Mouse (Mus musculus) right cerebral cortex, adult 2 months (tissue): ENCODE measurements around the gene Fcgr1.
"Not testable (repeated sequence)": the region's sequence is repeated elsewhere in the genome, so short reads cannot be mapped to it uniquely, and the experiment has no call there.

ENCODE experiments used
- DNase-seq, 2 experiments: peaks; one replicate each; pipeline ENCODE4 v3.0.0; 2021 to 2022; ENCODE audit warnings: low spot score in 2 of 2

Fcgr1 gene

DNA sequence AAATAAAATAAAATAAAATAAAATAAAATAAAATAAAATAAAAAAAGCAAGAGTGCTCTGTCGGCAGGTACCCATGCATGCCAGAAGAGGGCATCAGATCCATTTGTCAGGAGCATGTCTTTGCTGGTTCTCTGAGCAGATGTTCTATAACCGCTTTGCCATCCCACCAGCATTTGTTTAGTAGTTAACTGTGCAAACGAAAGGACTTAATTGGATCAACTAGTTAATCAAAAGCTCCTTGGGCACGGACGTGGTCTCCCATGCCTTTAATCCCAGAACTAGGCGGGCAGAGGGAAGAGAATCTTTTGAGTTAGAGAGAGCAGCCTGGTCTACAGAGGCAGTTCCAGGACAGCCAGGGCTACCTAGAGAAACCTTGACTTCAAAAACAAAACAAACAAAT, 33.4 kb upstream of the Fcgr1 start:
- no peak for DNase-seq

DNA sequence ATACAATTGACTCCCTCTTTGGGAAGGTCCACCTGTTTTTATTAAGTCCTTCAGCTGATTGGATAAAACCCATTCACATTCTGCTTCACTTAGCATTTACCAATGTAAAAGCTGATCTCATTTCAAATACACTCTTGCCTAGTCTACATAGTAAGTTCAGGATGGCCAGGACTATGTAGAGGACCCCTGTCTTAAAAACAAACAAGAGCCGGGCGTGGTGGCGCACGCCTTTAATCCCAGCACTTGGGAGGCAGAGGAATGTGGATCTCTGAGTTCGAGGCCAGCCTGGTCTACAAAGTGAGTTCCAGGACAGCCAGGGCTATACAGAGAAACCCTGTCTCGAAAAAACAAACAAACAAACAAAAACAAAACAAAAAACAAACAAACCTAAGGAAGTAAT, 30.0 kb upstream of the Fcgr1 start:
- DNase-seq = not testable (repeated sequence)

- DNase-seq = no peak
These were observed 28.8 kb upstream of the Fcgr1 start for GRCm38 (mm10) chr3:96322609-96323008.

- no peak for DNase-seq
These were observed 28.1 kb upstream of the Fcgr1 start for GRCm38 (mm10) chr3:96321891-96322290.

DNA sequence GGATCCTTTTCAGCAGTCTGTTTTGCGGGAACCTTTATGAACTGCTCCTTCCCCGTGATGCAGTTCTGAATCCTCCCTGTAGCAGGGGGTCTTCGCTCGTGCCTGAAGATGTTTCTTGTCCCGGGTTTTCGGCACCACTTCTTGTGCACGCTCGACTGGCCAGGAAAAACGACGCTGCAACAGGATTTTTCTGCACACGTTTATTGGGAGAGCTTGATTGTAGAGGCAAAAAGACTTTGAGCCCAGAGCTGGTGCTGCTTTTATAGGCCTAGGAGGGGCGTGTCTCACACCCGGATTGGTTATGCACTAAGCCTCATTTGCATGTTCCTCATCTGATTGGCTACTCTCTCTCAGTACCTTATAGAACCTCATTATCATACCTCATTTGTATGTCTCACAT, 26.2 kb upstream of the Fcgr1 start:
- DNase-seq = not testable (repeated sequence)

- peak in 1 of 2 experiments; percentile 39 for DNase-seq
These were observed 18.8 kb upstream of the Fcgr1 start for GRCm38 (mm10) chr3:96312341-96313098.

DNA sequence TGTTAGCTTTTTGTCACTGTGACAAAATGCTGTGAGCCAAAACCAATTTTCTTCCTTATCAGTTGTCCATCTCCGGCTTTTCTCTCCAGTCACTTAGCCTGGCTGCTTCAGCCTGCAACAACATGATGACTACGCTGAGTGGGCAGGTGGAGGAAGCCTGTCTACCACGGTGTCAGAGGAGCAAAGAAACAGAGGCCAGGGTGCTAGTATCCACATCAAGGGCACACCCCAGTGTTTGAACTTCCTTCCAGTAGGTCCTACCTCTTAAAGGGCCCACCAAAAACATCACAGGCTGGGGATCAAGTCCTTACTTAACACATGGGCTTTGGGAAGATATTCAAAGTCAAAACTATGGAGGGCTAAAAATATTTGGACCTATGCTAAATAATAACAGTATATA, 15.7 kb upstream of the Fcgr1 start:
- DNase-seq = no peak

DNA sequence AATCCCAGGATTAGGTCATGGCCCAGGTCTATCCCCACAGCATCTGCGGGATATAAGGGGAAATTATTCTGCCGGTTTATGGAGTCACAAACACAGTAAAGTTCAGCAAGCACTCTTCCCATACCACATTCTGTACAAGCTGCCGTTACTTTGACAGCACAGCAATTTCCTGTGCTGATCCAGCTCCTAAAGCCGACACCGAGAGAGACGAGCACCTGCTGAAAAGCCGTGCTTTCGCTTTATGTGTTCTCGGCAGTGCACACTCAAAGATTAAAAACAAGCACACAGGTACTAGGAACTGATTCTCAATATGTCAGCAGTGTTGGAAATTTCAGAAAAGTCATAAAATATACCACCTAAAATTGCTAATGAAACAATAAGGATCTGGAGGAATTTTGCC, 12.7 kb upstream of the Fcgr1 start:
- DNase-seq = no peak

DNA sequence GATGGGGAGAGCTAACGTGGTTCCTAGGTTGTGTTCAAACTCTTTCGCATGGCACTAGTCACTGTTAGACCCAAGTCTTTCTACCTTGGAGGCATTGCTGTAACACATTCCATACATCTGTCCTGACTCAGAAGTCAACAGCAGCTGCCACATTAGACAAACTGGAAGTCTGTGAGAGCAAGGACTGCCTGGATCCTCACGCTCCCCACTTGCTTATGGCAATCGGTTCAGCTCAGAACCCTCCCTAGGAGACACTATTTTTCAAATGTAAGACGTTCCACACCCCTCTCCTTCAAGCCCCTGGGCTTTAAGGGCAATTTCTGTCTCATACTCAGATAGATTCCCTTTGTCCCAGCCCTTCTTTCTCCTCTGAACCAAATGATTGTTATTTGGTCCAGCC, 8.3 kb upstream of the Fcgr1 start:
- DNase-seq = no peak

DNA sequence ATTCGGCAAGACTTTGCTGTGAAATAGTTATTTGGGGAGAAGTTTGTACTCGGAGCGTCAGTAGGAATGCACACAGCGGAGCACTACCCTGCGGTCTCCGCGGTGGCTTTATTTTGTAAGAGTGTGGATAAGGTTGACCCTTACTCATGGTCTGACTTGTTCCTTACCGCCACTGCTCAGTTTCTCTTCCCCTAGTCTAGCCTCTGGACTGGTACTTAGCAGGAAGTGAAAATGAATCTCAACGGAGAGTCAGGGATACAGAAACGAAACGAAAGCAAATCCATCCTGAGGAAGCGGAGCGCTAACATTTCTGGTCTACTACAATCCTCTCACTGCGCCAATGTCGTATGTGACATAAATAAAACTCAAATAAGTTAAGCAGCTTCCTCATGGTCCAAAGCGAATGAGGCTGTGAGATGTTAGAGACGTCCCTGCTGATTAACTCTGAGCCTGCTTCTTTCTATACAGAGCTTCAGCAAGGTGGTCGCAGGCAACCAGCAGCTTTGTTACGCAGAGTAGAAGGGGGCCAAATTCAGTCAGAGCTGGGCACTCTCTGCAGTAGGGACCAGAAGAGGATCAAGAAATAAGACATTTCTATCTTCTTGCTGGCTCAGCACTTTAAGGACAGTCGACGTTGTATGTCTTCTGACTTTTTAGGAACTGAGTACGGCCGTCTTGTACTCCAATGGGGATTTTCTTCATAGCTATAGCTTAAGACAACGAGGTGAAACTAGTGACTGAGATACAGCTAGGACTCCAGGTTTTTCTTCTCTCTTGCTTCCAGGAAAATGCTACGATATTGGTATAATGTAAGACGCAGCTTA, 7.1 kb upstream of the Fcgr1 start:
- DNase-seq = no peak

- DNase-seq = no peak
These were observed 5.8 kb upstream of the Fcgr1 start for GRCm38 (mm10) chr3:96299562-96299961.

- DNase-seq = no peak
These were observed 4.6 kb upstream of the Fcgr1 start for GRCm38 (mm10) chr3:96298360-96298759.

GRCm38 (mm10) chr3:96293368-96293767, 401 bp downstream of the Fcgr1 start:
- DNase-seq = no peak

- DNase-seq = no peak
These were observed 1.1 kb downstream of the Fcgr1 start for GRCm38 (mm10) chr3:96292641-96293040.

DNA sequence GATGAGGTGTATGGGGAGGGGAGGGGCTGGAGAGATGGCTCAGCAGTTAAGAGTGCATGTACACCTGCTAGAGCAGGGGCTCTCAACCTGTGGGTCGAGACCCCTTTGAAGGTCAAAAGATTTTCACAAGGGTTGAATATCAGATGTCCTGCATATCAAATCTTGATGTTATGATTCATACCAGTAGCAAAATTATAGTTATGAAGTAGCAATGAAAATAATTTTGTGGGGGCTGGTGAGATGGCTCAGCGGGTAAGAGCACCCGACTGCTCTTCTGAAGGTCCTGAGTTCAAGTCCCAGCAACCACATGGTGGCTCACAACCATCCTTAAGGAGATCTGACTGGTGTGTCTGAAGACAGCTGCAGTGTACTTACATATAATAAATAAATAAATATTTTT, 3.0 kb downstream of the Fcgr1 start:
- DNase-seq = not testable (repeated sequence)

GRCm38 (mm10) chr3:96289201-96289600, 4.6 kb downstream of the Fcgr1 start:
- no peak for DNase-seq

DNA sequence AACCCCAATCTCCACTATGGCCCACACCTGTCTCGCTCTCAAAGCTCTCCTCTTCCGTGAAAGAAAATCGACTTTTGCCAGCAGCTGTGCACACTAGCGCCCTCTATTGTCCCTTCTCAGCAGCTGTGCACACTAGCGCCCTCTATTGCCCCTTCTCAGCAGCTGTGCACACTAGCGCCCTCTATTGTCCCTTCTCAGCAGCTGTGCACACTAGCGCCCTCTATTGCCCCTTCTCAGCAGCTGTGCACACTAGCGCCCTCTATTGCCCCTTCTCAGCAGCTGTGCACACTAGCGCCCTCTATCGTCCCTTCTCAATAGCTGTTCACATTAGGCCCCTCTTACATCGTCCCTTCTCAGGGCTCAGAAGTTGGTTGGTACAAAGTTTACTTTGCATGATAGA, 6.4 kb downstream of the Fcgr1 start:
- not testable (repeated sequence) for DNase-seq

GRCm38 (mm10) chr3:96284457-96284856, 9.3 kb downstream of the Fcgr1 start:
- DNase-seq = peak; percentile 45 to 49

- DNase-seq = no peak
These were observed 13.1 kb downstream of the Fcgr1 start for GRCm38 (mm10) chr3:96280660-96281059.

DNA sequence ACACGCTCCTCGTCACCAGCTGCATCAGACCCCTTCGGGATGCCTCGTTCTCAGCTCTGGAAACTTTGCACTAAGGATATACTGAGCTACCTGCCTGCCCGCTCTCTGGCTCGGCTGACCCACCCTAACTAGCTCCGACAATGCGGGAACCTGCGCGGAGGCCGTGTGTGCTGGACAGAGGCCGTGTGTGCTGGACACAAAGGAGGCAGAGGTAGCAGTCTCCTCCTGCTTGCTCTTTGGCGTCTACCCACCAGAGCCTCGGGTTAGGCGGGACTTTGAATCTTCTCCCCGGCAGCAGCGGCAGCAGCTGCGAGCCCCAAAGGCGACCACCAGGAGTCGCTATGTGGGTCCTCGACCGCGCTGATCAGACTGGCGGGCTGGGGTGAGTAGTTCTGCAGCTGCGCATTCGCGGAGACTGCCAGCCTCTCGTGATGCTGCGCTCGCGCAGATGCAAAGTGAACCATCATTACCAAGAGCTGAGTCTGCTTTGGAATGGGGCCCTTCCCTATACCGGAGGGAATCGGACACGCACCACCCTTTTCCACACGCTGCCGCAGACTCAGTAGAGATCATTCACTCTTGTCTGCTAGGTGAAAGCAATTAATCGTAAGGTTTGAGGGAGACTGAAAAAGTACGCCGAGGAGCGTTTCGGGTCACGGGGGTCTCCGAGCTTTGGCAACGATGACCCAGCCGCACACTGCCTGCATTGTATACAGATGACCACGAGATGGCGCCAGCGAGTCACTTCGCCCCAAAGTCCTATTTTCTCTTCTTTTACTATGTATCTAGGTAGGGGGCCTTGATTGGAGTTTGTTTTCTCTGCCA, 15.8 kb downstream of the Fcgr1 start:
- peak; percentile 92 to 93 for DNase-seq

GRCm38 (mm10) chr3:96277428-96277799, 16.4 kb downstream of the Fcgr1 start:
- peak; percentile 51 to 62 for DNase-seq
